Mouse (Mus musculus) stomach, postnatal 0 days (tissue): ENCODE measurements around the gene Tmc4.

ENCODE experiments used
- CTCF ChIP-seq: IDR thresholded peaks from 2 replicates; pipeline ENCODE4 v1.5.1; 2016; ENCODE audit warnings: antibody characterized with exemption, low read depth, mild to moderate bottlenecking, moderate library complexity
- EP300 ChIP-seq: optimal IDR thresholded peaks from 2 replicates; pipeline ENCODE3; 2016; ENCODE audit warnings: antibody characterized with exemption

GRCm38 (mm10) chr7:3644348-3644671 is 33.0 kb downstream of the Tmc4 start:
- TF ChIP-seq CTCF, result no peak
- no peak for TF ChIP-seq EP300
